Mouse (Mus musculus) heart, adult 10 weeks (tissue): Measurements from ENCODE around the gene Ddx59. TPM values are rescaled to one million over a fixed set of nuclear protein-coding genes. Genes with fewer than 3 reads are reported as not detected.

Experiments
- polyA plus RNA-seq: library from polyadenylated mRNA; stranded (reverse); fragments of 350-450 nt; fragmentation: Illumina TruSeq; extraction: RNeasy Lipid Tissue Mini Kit (QIAGEN cat#74804); gene quantifications from one replicate; pipeline ENCODE4 v1.2.3, GENCODE M21; 2014; ENCODE audit warnings: low read depth, low replicate concordance

Gene Ddx59
- 10.9 TPM for polyA plus RNA-seq

DNA sequence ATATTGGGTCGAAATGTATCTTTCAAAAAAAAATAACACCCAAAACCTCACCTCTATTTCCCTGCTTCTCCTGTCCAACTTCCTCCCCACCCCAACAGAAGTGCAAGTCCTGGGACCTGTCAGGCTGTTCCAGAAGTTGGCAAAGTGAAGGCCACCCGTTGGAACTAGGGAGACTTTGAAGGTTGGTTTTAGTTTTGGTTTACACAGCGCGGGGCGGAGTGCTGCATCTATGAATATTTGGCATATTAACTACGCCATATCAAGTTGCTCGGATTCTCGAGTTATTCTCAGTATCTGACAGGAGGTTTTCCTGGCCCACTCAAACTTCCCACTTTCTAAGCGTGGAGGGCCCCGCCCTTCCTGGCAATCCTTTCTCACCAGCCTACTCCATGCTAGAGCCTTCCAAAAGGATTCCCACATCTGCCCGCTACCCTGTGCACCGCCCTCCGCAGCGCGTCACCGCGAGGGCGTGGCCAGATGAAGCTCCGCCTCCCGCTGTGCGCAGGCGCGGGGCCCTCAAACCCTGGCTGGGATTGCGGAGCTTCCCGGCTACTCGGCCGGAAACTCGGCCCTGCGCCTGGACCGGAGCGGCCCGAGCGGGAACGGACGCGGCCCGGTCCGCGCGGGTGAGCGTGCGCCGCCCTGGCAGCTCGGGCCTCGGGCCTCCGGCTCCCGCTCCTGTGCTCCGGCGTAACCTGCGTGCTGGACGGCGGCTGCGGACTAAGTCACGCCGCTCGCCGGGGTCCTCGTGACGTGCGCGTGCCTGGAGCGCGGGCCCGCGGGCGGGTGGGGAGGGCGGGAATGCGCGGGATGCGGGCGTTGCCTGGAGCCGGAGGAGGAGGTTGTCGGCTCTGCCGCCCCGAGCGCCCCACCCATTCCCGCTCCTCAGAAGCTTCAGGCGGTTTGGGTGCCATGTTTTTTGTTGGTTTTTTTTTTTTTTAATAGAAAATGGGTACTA, at the start of gene Ddx59:
Ddx59 (plus strand) TSS at position 474 of the 958 bp plus-strand sequence.

DNA sequence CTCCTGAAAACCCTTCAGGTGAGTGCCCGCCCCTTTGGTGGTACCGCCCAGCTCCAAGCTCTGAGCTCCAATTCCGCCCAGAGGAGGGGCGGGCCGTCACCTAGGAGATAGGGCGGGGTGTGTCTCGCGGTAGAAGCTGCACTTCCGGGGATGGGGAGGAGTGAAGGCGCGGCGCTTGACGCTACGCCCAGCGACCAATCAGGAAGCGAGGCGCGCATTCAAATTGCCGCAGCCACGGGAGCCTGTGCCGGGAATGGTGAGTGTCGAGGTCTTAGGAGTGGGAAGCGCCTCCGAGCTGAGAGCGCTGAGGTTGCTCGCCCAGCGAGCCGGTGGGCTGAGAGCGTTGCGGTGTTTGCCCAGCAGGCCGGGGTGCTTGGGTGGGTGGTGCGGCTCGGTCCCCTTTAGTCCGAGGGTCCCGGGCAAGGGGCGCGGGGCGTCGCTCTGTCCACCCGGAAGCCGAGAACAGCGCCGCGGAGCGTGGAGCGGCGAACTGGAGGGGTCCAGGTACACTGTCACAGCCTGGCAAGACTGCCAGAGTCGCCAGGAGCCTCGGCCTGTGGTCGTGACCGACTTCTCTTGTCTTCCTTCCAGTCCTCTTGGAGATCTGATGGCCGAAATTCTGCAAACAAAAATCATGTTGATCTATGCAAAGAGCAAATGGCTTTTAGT, 51.2 kb downstream of the Ddx59 start, which contains the start of gene Kif14:
Kif14 (plus strand) TSS at position 201 of the 669 bp plus-strand sequence.

Other genes starting within 250 kb of the Ddx59 start
- not detected for gene Mroh3, start 202.4 kb upstream of the Ddx59 start, polyA plus RNA-seq
- not detected for gene Inava, start 181.0 kb upstream of the Ddx59 start, polyA plus RNA-seq
- not detected for gene Gpr25, start 154.4 kb upstream of the Ddx59 start, polyA plus RNA-seq
- gene Camsap2, start 69.2 kb upstream of the Ddx59 start, polyA plus RNA-seq: 15.5 TPM
- 0.34 TPM for gene Kif14, start 51.1 kb downstream of the Ddx59 start, polyA plus RNA-seq
- gene Zfp281, start 209.6 kb downstream of the Ddx59 start, polyA plus RNA-seq: 8.5 TPM